Mouse (Mus musculus): ENCODE data around the gene Slc4a1. TPM values are rescaled to one million over a fixed set of nuclear protein-coding genes. Genes with fewer than 3 reads are reported as not detected.

Slc4a1 gene
- total and polyA plus RNA-seq, 2 experiments: 0.10 to 0.65 TPM

- Histone ChIP-seq H3K27me3 (ENCODE audit: control insufficient read depth, insufficient read depth, low read length) (no peaks in the 10 kb centered on the region), H3K36me3 (ENCODE audit: control insufficient read depth, insufficient read depth, low read length) (peaks cover 13% of the 10 kb centered on the region), H3K4me3 (ENCODE audit: insufficient read depth, low read depth, low read length) (peak overlapping the region; percentile 78), H3K79me2 (ENCODE audit: control insufficient read depth, insufficient read depth, low read length) (peaks cover 14% of the 10 kb centered on the region), H3K9ac (ENCODE audit: low read depth, low read length) (peak overlapping the region; percentile 100), H3K27ac (replicated peaks; ENCODE audit: insufficient read depth, low read depth, low read length) (peak overlapping the region; percentile 99), H3K4me1 (ENCODE audit: control insufficient read depth, insufficient read depth, low read length) (peaks cover 9% of the 10 kb centered on the region)
- TF ChIP-seq CTCF (IDR thresholded peaks at IDR 0.05; ENCODE audit: low read depth, low read length) (no peak), POLR2A (IDR thresholded peaks at IDR 0.05; ENCODE audit: extremely low read depth, insufficient read depth, low read length) (peak; percentile 77; the same call in 1 of the 2 replicates)
- peak; percentile 62 for DNase-seq (ENCODE audit: extremely low read depth, low read depth, low spot score)
- WGBS: under 1% methylated on average over 74 of the region's 80 CpGs
Measured at GRCm38 (mm10) chr11:102316572-102317297, 49.3 kb downstream of the Slc4a1 start.

- Histone ChIP-seq H3K9ac (ENCODE audit: low read depth, low read length) (peak overlapping the region; percentile 64), H3K79me2 (ENCODE audit: control insufficient read depth, insufficient read depth, low read length) (peaks cover 14% of the 10 kb centered on the region), H3K4me3 (ENCODE audit: insufficient read depth, low read depth, low read length) (peak overlapping the region; percentile 78), H3K27me3 (ENCODE audit: control insufficient read depth, insufficient read depth, low read length) (no peaks in the 10 kb centered on the region), H3K36me3 (ENCODE audit: control insufficient read depth, insufficient read depth, low read length) (peaks cover 13% of the 10 kb centered on the region), H3K4me1 (ENCODE audit: control insufficient read depth, insufficient read depth, low read length) (peaks cover 9% of the 10 kb centered on the region), H3K27ac (replicated peaks; ENCODE audit: insufficient read depth, low read depth, low read length) (peak overlapping the region; percentile 65)
- WGBS: 22% methylated on average over 14 of the region's 14 CpGs
- no peak for DNase-seq (ENCODE audit: extremely low read depth, low read depth, low spot score)
- no peak for TF ChIP-seq CTCF (IDR thresholded peaks at IDR 0.05; ENCODE audit: low read depth, low read length)
- no peak for TF ChIP-seq POLR2A (IDR thresholded peaks at IDR 0.05; ENCODE audit: extremely low read depth, insufficient read depth, low read length)
Measured at GRCm38 (mm10) chr11:102315690-102316571, 50.1 kb downstream of the Slc4a1 start.

- H3K79me2 ChIP-seq (ENCODE audit: control insufficient read depth, insufficient read depth, low read length): peaks cover 14% of the 10 kb centered on the region
- H3K27ac ChIP-seq (replicated peaks; ENCODE audit: insufficient read depth, low read depth, low read length): no peak overlapping the region
- TF ChIP-seq CTCF (IDR thresholded peaks at IDR 0.05; ENCODE audit: low read depth, low read length) (no peak), POLR2A (IDR thresholded peaks at IDR 0.05; ENCODE audit: extremely low read depth, insufficient read depth, low read length) (no peak)
- peaks cover 8% of the 10 kb centered on the region for H3K4me1 ChIP-seq (ENCODE audit: control insufficient read depth, insufficient read depth, low read length)
- no peak for DNase-seq (ENCODE audit: extremely low read depth, low read depth, low spot score)
- peaks cover 13% of the 10 kb centered on the region for H3K36me3 ChIP-seq (ENCODE audit: control insufficient read depth, insufficient read depth, low read length)
- no peaks in the 10 kb centered on the region for H3K27me3 ChIP-seq (ENCODE audit: control insufficient read depth, insufficient read depth, low read length)
- WGBS: 93% methylated on average over 12 of the region's 12 CpGs
- H3K9ac ChIP-seq (ENCODE audit: low read depth, low read length): no peak overlapping the region
- no peak overlapping the region for H3K4me3 ChIP-seq (ENCODE audit: insufficient read depth, low read depth, low read length)
Measured at GRCm38 (mm10) chr11:102314321-102314720, 51.7 kb downstream of the Slc4a1 start.

- no peak for DNase-seq (ENCODE audit: extremely low read depth, low read depth, low spot score)
- peaks cover 14% of the 10 kb centered on the region for H3K36me3 ChIP-seq (ENCODE audit: control insufficient read depth, insufficient read depth, low read length)
- no peak overlapping the region for H3K27ac ChIP-seq (replicated peaks; ENCODE audit: insufficient read depth, low read depth, low read length)
- no peak overlapping the region for H3K4me3 ChIP-seq (ENCODE audit: insufficient read depth, low read depth, low read length)
- TF ChIP-seq POLR2A (IDR thresholded peaks at IDR 0.05; ENCODE audit: extremely low read depth, insufficient read depth, low read length) (no peak), CTCF (IDR thresholded peaks at IDR 0.05; ENCODE audit: low read depth, low read length) (no peak)
- H3K9ac ChIP-seq (ENCODE audit: low read depth, low read length): no peak overlapping the region
- no peaks in the 10 kb centered on the region for H3K27me3 ChIP-seq (ENCODE audit: control insufficient read depth, insufficient read depth, low read length)
- H3K79me2 ChIP-seq (ENCODE audit: control insufficient read depth, insufficient read depth, low read length): peaks cover 14% of the 10 kb centered on the region
- WGBS: 94% methylated on average over 6 of the region's 6 CpGs
- H3K4me1 ChIP-seq (ENCODE audit: control insufficient read depth, insufficient read depth, low read length): peaks cover 8% of the 10 kb centered on the region
Measured at GRCm38 (mm10) chr11:102312586-102312985, 53.4 kb downstream of the Slc4a1 start.

GRCm38 (mm10) chr11:102311966-102312365 is 54.0 kb downstream of the Slc4a1 start:
- WGBS: 94% methylated on average over 4 of the region's 4 CpGs
- no peak overlapping the region for H3K4me3 ChIP-seq (ENCODE audit: insufficient read depth, low read depth, low read length)
- peaks cover 8% of the 10 kb centered on the region for H3K79me2 ChIP-seq (ENCODE audit: control insufficient read depth, insufficient read depth, low read length)
- H3K36me3 ChIP-seq (ENCODE audit: control insufficient read depth, insufficient read depth, low read length): peaks cover 19% of the 10 kb centered on the region
- peaks cover 8% of the 10 kb centered on the region for H3K4me1 ChIP-seq (ENCODE audit: control insufficient read depth, insufficient read depth, low read length)
- no peak for DNase-seq (ENCODE audit: extremely low read depth, low read depth, low spot score)
- TF ChIP-seq CTCF (IDR thresholded peaks at IDR 0.05; ENCODE audit: low read depth, low read length) (no peak), POLR2A (IDR thresholded peaks at IDR 0.05; ENCODE audit: extremely low read depth, insufficient read depth, low read length) (no peak)
- no peak overlapping the region for H3K9ac ChIP-seq (ENCODE audit: low read depth, low read length)
- H3K27me3 ChIP-seq (ENCODE audit: control insufficient read depth, insufficient read depth, low read length): no peaks in the 10 kb centered on the region
- no peak overlapping the region for H3K27ac ChIP-seq (replicated peaks; ENCODE audit: insufficient read depth, low read depth, low read length)

All from liver, adult 2 months (tissue).